Mouse (Mus musculus): ENCODE measurements around the gene Ddx17. TPM values are rescaled to one million over a fixed set of nuclear protein-coding genes. Genes with fewer than 3 reads are reported as not detected.

Gene Ddx17
- polyA plus RNA-seq, 1 experiment, result 49.6 TPM

GRCm38 (mm10) chr15:79506460-79506859, 40.1 kb downstream of the Ddx17 start:
- H3K27ac ChIP-seq (replicated peaks; ENCODE audit: low read depth, low read length), result no peak overlapping the region
- H3K4me3 ChIP-seq (ENCODE audit: insufficient read depth, low read depth, low read length), result no peak overlapping the region
- H3K4me1 ChIP-seq (ENCODE audit: control insufficient read depth, insufficient read depth, insufficient read length, low read length), result no peaks in the 10 kb centered on the region

GRCm38 (mm10) chr15:79505616-79506283, 40.8 kb downstream of the Ddx17 start:
- Histone ChIP-seq H3K4me1 (ENCODE audit: control insufficient read depth, insufficient read depth, insufficient read length, low read length) (no peaks in the 10 kb centered on the region), H3K27ac (replicated peaks; ENCODE audit: low read depth, low read length) (no peak overlapping the region), H3K4me3 (ENCODE audit: insufficient read depth, low read depth, low read length) (peak overlapping the region; percentile 56)

GRCm38 (mm10) chr15:79504707-79505452, 41.7 kb downstream of the Ddx17 start, which contains the start of gene Kcnj4:
Gene Kcnj4 (minus strand): TSS chr15:79505241.
- H3K27ac ChIP-seq (replicated peaks; ENCODE audit: low read depth, low read length), result no peak within 1 kb of the TSS
- peak within 1 kb of the TSS; percentile 56 for H3K4me3 ChIP-seq (ENCODE audit: insufficient read depth, low read depth, low read length)
- H3K4me1 ChIP-seq (ENCODE audit: control insufficient read depth, insufficient read depth, insufficient read length, low read length), result no peaks in the 10 kb centered on the region

- no peaks in the 10 kb centered on the region for H3K4me1 ChIP-seq (ENCODE audit: control insufficient read depth, insufficient read depth, insufficient read length, low read length)
- H3K4me3 ChIP-seq (ENCODE audit: insufficient read depth, low read depth, low read length), result no peak overlapping the region
- no peak overlapping the region for H3K27ac ChIP-seq (replicated peaks; ENCODE audit: low read depth, low read length)
Observed at GRCm38 (mm10) chr15:79503438-79503837, 43.1 kb downstream of the Ddx17 start.

GRCm38 (mm10) chr15:79502891-79503341, 43.6 kb downstream of the Ddx17 start:
- Histone ChIP-seq H3K4me3 (ENCODE audit: insufficient read depth, low read depth, low read length) (no peak overlapping the region), H3K4me1 (ENCODE audit: control insufficient read depth, insufficient read depth, insufficient read length, low read length) (no peaks in the 10 kb centered on the region), H3K27ac (replicated peaks; ENCODE audit: low read depth, low read length) (no peak overlapping the region)

GRCm38 (mm10) chr15:79500110-79500509, 46.4 kb downstream of the Ddx17 start:
- Histone ChIP-seq H3K4me1 (ENCODE audit: control insufficient read depth, insufficient read depth, insufficient read length, low read length) (no peaks in the 10 kb centered on the region), H3K4me3 (ENCODE audit: insufficient read depth, low read depth, low read length) (no peak overlapping the region), H3K27ac (replicated peaks; ENCODE audit: low read depth, low read length) (no peak overlapping the region)

GRCm38 (mm10) chr15:79493527-79493926, 53.0 kb downstream of the Ddx17 start:
- Histone ChIP-seq H3K4me3 (ENCODE audit: insufficient read depth, low read depth, low read length) (no peak overlapping the region), H3K27ac (replicated peaks; ENCODE audit: low read depth, low read length) (no peak overlapping the region), H3K4me1 (ENCODE audit: control insufficient read depth, insufficient read depth, insufficient read length, low read length) (no peaks in the 10 kb centered on the region)

GRCm38 (mm10) chr15:79489463-79489862, 57.1 kb downstream of the Ddx17 start:
- Histone ChIP-seq H3K4me1 (ENCODE audit: control insufficient read depth, insufficient read depth, insufficient read length, low read length) (no peaks in the 10 kb centered on the region), H3K27ac (replicated peaks; ENCODE audit: low read depth, low read length) (no peak overlapping the region), H3K4me3 (ENCODE audit: insufficient read depth, low read depth, low read length) (no peak overlapping the region)

- H3K4me1 ChIP-seq (ENCODE audit: control insufficient read depth, insufficient read depth, insufficient read length, low read length), result no peaks in the 10 kb centered on the region
- H3K4me3 ChIP-seq (ENCODE audit: insufficient read depth, low read depth, low read length), result no peak overlapping the region
Observed at GRCm38 (mm10) chr15:79481181-79481688, 65.3 kb downstream of the Ddx17 start.

More at GRCm38 (mm10) chr15:79481181-79481688, 65.3 kb downstream of the Ddx17 start:
- H3K27ac ChIP-seq (replicated peaks; ENCODE audit: low read depth, low read length), result no peak overlapping the region

Other genes with a start within 250 kb of the Ddx17 start
- 11.6 and 13.4 TPM in 2 replicates for gene Pla2g6, start 218.4 kb downstream of the Ddx17 start, polyA plus RNA-seq (2012; ENCODE audit: insufficient read depth, insufficient read length, missing spikeins)
- 9.8 and 11.4 TPM in 2 replicates for gene Maff, start 200.1 kb downstream of the Ddx17 start, polyA plus RNA-seq (2012; ENCODE audit: insufficient read depth, insufficient read length, missing spikeins)
- 60.3 and 71.0 TPM in 2 replicates for gene Tmem184b, start 143.2 kb downstream of the Ddx17 start, polyA plus RNA-seq (2012; ENCODE audit: insufficient read depth, insufficient read length, missing spikeins)
- 17.4 and 24.8 TPM in 2 replicates for gene Csnk1e, start 91.2 kb downstream of the Ddx17 start, polyA plus RNA-seq (2012; ENCODE audit: insufficient read depth, insufficient read length, missing spikeins)
- not detected in 2 replicates for gene Kcnj4, start 41.5 kb downstream of the Ddx17 start, polyA plus RNA-seq (2012; ENCODE audit: insufficient read depth, insufficient read length, missing spikeins)
- 2.2 and 3.0 TPM in 2 replicates for gene Kdelr3, start 30.3 kb downstream of the Ddx17 start, polyA plus RNA-seq (2012; ENCODE audit: insufficient read depth, insufficient read length, missing spikeins)
- not detected in 2 replicates for gene Dmc1, start 58.4 kb upstream of the Ddx17 start, polyA plus RNA-seq (2012; ENCODE audit: insufficient read depth, insufficient read length, missing spikeins)
- gene Fam227a, start 112.2 kb upstream of the Ddx17 start, polyA plus RNA-seq (2012; ENCODE audit: insufficient read depth, insufficient read length, missing spikeins), result 0.32 and 0.58 TPM in 2 replicates
- 13.9 and 16.3 TPM in 2 replicates for gene Cby1, start 112.5 kb upstream of the Ddx17 start, polyA plus RNA-seq (2012; ENCODE audit: insufficient read depth, insufficient read length, missing spikeins)
- 185 and 193 TPM in 2 replicates for gene Tomm22, start 124.1 kb upstream of the Ddx17 start, polyA plus RNA-seq (2012; ENCODE audit: insufficient read depth, insufficient read length, missing spikeins)
- 25.5 and 29.5 TPM in 2 replicates for gene Josd1, start 141.2 kb upstream of the Ddx17 start, polyA plus RNA-seq (2012; ENCODE audit: insufficient read depth, insufficient read length, missing spikeins)
- 15.3 and 15.4 TPM in 2 replicates for gene Gtpbp1, start 144.1 kb upstream of the Ddx17 start, polyA plus RNA-seq (2012; ENCODE audit: insufficient read depth, insufficient read length, missing spikeins)
- gene Sun2, start 195.8 kb upstream of the Ddx17 start, polyA plus RNA-seq (2012; ENCODE audit: insufficient read depth, insufficient read length, missing spikeins), result 49.2 and 105 TPM in 2 replicates
- 10.6 and 13.5 TPM in 2 replicates for gene Dnal4, start 231.1 kb upstream of the Ddx17 start, polyA plus RNA-seq (2012; ENCODE audit: insufficient read depth, insufficient read length, missing spikeins)

Measured in brown adipose tissue, adult 24 weeks (tissue).